Mouse (Mus musculus): ENCODE results near the gene Rcl1. TPM values are rescaled to one million over a fixed set of nuclear protein-coding genes. Genes with fewer than 3 reads are reported as not detected.

The Rcl1 gene
- polyA plus RNA-seq, 1 experiment from 2014 or later, result 79.2 TPM

DNA sequence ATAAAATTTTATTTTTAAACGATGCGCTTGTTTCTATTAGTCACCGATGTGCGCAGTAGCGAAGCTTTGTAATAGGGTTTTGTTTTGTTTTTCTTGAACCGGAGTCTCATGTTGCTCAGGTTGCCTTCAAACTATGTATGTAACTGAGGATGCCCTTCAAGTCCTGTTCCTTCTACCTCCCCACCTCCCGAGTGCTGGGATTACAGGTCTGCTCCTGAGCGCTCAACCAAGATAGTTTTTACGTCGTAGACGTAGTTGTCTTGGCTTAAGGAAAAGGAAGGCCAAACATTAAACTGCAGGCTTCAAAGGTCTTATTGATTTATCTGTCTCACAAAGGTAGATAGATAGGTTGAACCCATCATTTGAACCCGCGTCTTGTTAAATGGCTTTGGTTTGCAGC lies 923 bp downstream of the Rcl1 start:
- ATAC-seq (no peak), DNase-seq (no peak)
- Histone ChIP-seq H3K4me2 (ENCODE audit: low read depth, low read length) (peak overlapping the region; percentile 100), H3K27me3 (ENCODE audit: insufficient read depth, low read length) (no peaks in the 10 kb centered on the region), H3K9me3 (ENCODE audit: low read length) (no peaks in the 10 kb centered on the region), H3K4me1 (ENCODE audit: insufficient read depth) (peaks cover 17% of the 10 kb centered on the region), H3K27ac (ENCODE audit: low read depth) (peak overlapping the region; percentile 95), H3K36me3 (replicated peaks; ENCODE audit: insufficient read depth, low read length) (0 out of 2 replicates have a peak, but pooled peaks cover 7% of the 10 kb centered on the region), H3K9ac (replicated peaks) (peak overlapping the region; percentile 92), H3K4me3 (ENCODE audit: low read depth, low read length) (peak overlapping the region; percentile 98)
- TF ChIP-seq EP300 (IDR thresholded peaks at IDR 0.05; ENCODE audit: low read depth) (no peak), CTCF (IDR thresholded peaks at IDR 0.05; ENCODE audit: low read depth) (no peak)
- WGBS (ENCODE audit: insufficient replicate concordance), result 6% methylated on average over 13 of the region's 13 CpGs

DNA sequence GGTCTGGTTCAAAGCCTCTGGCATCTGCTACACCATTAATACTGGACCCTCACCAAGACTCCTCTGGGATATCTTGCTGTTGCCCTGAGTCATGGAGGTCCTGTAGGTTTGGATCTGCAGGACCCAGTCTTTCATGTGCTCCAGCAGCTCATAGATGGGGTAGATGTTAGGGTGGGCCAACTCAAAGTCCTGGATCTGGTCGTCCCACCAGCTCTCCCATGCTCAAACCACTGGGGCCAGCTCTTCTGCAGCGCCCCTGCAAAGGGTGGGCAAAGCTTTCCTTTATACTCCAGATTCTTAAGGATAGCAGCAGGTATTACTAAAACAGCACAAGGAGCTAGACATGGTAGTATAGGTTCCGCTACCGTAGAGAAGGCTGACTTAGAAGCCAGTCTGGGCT lies 4.6 kb downstream of the Rcl1 start:
- Histone ChIP-seq H3K36me3 (replicated peaks; ENCODE audit: insufficient read depth, low read length) (peaks cover 7% of the 10 kb centered on the region; the same call in 1 of the 2 replicates), H3K4me2 (ENCODE audit: low read depth, low read length) (no peak overlapping the region), H3K4me3 (ENCODE audit: low read depth, low read length) (no peak overlapping the region), H3K9me3 (ENCODE audit: low read length) (no peaks in the 10 kb centered on the region), H3K27me3 (ENCODE audit: insufficient read depth, low read length) (no peaks in the 10 kb centered on the region), H3K27ac (ENCODE audit: low read depth) (no peak overlapping the region), H3K9ac (replicated peaks) (no peak overlapping the region), H3K4me1 (ENCODE audit: insufficient read depth) (peaks cover 10% of the 10 kb centered on the region)
- WGBS (ENCODE audit: insufficient replicate concordance), result 89% methylated on average over 4 of the region's 4 CpGs
- ATAC-seq (no peak), DNase-seq (no peak)
- no peak for TF ChIP-seq EP300 (IDR thresholded peaks at IDR 0.05; ENCODE audit: low read depth)
- no peak for TF ChIP-seq CTCF (IDR thresholded peaks at IDR 0.05; ENCODE audit: low read depth)

DNA sequence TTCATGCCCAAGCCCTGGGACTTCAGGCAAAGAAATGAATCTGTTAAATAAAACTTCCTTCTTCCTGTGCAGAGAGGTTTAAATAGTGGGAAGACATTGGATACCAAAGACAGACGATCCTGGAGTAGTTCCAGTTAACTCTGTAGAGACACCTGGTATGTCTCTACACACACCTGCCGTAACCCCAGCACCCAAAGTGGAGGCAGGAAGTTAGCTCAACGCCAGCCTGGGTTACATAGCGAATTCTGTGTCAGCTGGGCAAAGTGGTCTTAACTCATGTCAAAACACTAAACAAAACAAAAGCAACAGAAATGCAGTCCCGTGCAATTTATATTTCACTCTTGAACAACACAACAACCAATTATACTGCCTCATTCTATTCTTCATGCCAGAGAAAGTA lies 5.1 kb downstream of the Rcl1 start:
- Histone ChIP-seq H3K9me3 (ENCODE audit: low read length) (no peaks in the 10 kb centered on the region), H3K4me2 (ENCODE audit: low read depth, low read length) (no peak overlapping the region), H3K36me3 (replicated peaks; ENCODE audit: insufficient read depth, low read length) (peaks cover 7% of the 10 kb centered on the region; the same call in 1 of the 2 replicates), H3K4me3 (ENCODE audit: low read depth, low read length) (no peak overlapping the region), H3K9ac (replicated peaks) (no peak overlapping the region), H3K4me1 (ENCODE audit: insufficient read depth) (peaks cover 10% of the 10 kb centered on the region), H3K27ac (ENCODE audit: low read depth) (no peak overlapping the region), H3K27me3 (ENCODE audit: insufficient read depth, low read length) (no peaks in the 10 kb centered on the region)
- TF ChIP-seq CTCF (IDR thresholded peaks at IDR 0.05; ENCODE audit: low read depth), result no peak
- TF ChIP-seq EP300 (IDR thresholded peaks at IDR 0.05; ENCODE audit: low read depth), result no peak
- ATAC-seq (no peak), DNase-seq (no peak)
- WGBS (ENCODE audit: insufficient replicate concordance), result 78% methylated on average over 5 of the region's 5 CpGs

DNA sequence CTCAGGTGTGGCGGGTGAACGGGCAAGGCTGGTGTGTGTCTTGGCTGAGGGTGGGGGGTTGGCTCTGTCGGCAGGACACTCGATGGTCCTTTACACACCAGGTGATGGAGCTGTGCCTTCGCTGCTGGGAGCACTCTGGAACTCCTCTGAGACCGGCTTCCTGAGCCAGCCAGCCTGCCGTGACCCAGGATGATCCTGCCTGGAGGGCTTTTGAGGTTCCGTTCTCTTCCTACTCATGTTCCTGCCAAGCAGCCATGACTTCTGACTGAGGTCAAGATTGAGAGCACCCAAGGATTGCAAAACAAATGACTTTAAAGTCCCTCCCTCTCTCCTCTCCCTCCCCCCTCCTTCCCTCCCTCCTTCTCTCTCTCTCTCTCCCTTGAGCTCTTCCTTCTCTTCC lies 11.5 kb downstream of the Rcl1 start:
- WGBS (ENCODE audit: insufficient replicate concordance), result 69% methylated on average over 8 of the region's 8 CpGs
- no peaks in the 10 kb centered on the region for H3K9me3 ChIP-seq (ENCODE audit: low read length)
- DNase-seq, result no peak
- H3K4me2 ChIP-seq (ENCODE audit: low read depth, low read length), result no peak overlapping the region
- no peak overlapping the region for H3K9ac ChIP-seq (replicated peaks)
- no peaks in the 10 kb centered on the region for H3K27me3 ChIP-seq (ENCODE audit: insufficient read depth, low read length)
- no peak overlapping the region for H3K4me3 ChIP-seq (ENCODE audit: low read depth, low read length)
- no peak overlapping the region for H3K27ac ChIP-seq (ENCODE audit: low read depth)
- H3K4me1 ChIP-seq (ENCODE audit: insufficient read depth), result no peaks in the 10 kb centered on the region; the same call in 1 of the 2 replicates
- peak; percentile 10; the same call in 1 of the 2 replicates for ATAC-seq
- peaks cover 2% of the 10 kb centered on the region for H3K36me3 ChIP-seq (replicated peaks; ENCODE audit: insufficient read depth, low read length)
- no peak for TF ChIP-seq EP300 (IDR thresholded peaks at IDR 0.05; ENCODE audit: low read depth)
- TF ChIP-seq CTCF (IDR thresholded peaks at IDR 0.05; ENCODE audit: low read depth), result no peak

DNA sequence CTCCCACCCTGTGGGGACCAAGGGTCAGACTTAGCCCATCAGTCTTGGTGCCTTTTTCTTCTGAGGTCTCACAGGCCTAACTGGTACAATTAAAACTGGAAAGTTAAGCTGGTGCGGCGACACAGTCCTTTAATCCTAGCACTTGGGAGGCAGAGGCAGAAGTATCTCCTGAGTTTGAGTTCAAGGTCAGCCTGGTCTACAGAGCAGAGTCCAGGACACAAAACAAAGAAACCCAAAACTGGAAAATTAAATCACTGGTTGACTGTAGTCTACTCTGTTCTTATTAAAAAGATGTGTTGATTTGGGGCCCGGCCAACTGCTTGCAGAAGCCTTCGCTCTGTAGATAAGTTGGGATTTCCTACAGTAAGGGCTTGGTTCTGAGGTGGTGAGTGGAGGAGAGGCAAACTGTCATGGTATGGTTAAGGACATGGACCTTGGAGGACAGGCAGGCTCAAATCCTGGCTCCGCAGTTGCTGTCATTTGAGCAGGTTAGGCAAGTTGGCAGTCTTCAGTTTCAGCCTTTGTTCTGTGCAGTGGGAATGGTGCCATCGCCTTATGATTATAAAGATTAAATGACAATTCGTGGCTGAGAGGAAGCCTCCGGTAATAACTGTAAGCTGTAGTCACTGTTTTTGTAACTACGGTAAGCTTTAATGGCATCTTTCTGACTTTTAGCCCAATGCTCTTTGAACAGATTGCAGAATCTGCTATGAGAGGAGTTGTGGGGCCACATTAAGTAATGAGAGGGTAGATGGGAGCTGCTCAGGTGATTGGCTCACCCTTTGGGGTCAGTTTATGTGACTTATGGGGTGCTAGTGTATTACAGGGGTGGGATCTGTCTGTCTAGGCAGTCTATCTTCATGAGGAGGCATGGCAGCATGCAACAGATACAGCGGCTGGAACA lies 12.8 kb downstream of the Rcl1 start:
- H3K4me3 ChIP-seq (ENCODE audit: low read depth, low read length), result no peak overlapping the region
- H3K36me3 ChIP-seq (replicated peaks; ENCODE audit: insufficient read depth, low read length), result peaks cover 15% of the 10 kb centered on the region
- H3K27ac ChIP-seq (ENCODE audit: low read depth), result peak overlapping the region; percentile 9; the same call in 1 of the 2 replicates
- no peak overlapping the region for H3K4me2 ChIP-seq (ENCODE audit: low read depth, low read length)
- H3K27me3 ChIP-seq (ENCODE audit: insufficient read depth, low read length), result no peaks in the 10 kb centered on the region
- DNase-seq, result no peak
- H3K4me1 ChIP-seq (ENCODE audit: insufficient read depth), result peaks cover 2% of the 10 kb centered on the region
- ATAC-seq, result peak; percentile 54
- no peak overlapping the region for H3K9ac ChIP-seq (replicated peaks)
- WGBS (ENCODE audit: insufficient replicate concordance), result 92% methylated on average over 10 of the region's 10 CpGs
- H3K9me3 ChIP-seq (ENCODE audit: low read length), result no peaks in the 10 kb centered on the region
- TF ChIP-seq CTCF (IDR thresholded peaks at IDR 0.05; ENCODE audit: low read depth), result no peak
- no peak for TF ChIP-seq EP300 (IDR thresholded peaks at IDR 0.05; ENCODE audit: low read depth)

DNA sequence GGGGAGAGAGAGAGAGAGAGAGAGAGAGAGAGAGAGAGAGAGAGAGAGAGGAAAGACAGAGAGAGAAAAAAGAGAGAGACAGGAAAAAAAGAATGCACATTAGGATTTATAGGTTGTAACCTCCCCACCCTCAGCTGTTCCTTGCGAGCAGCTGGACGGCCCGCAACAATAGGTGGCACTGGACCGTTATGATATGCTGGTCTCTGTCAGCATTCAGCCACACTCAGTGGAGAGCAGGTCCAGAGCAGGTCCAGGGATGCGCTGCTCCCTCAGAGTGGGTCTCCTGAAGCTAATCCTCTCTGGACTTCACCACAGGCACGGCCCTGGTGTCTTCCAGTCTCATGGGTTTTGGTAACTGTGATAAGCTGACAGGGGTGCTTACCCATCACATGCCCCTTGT lies 15.6 kb downstream of the Rcl1 start:
- no peaks in the 10 kb centered on the region for H3K27me3 ChIP-seq (ENCODE audit: insufficient read depth, low read length)
- no peak overlapping the region for H3K4me2 ChIP-seq (ENCODE audit: low read depth, low read length)
- H3K9me3 ChIP-seq (ENCODE audit: low read length), result no peaks in the 10 kb centered on the region
- no peak for TF ChIP-seq EP300 (IDR thresholded peaks at IDR 0.05; ENCODE audit: low read depth)
- TF ChIP-seq CTCF (IDR thresholded peaks at IDR 0.05; ENCODE audit: low read depth), result no peak
- H3K9ac ChIP-seq (replicated peaks), result no peak overlapping the region
- no peak overlapping the region for H3K4me3 ChIP-seq (ENCODE audit: low read depth, low read length)
- WGBS (ENCODE audit: insufficient replicate concordance), result 97% methylated on average over 6 of the region's 6 CpGs
- H3K27ac ChIP-seq (ENCODE audit: low read depth), result no peak overlapping the region
- DNase-seq (no peak), ATAC-seq (no peak)
- H3K4me1 ChIP-seq (ENCODE audit: insufficient read depth), result peaks cover 4% of the 10 kb centered on the region
- peaks cover 29% of the 10 kb centered on the region for H3K36me3 ChIP-seq (replicated peaks; ENCODE audit: insufficient read depth, low read length)

Measured in liver, postnatal 0 days (tissue).